Mouse (Mus musculus) kidney, adult 18-20 months (tissue): ENCODE results near the gene Smoc1.

Experiments
- DNase-seq: peaks from one replicate; pipeline ENCODE4 v3.0.0; 2021

Smoc1 gene

DNA sequence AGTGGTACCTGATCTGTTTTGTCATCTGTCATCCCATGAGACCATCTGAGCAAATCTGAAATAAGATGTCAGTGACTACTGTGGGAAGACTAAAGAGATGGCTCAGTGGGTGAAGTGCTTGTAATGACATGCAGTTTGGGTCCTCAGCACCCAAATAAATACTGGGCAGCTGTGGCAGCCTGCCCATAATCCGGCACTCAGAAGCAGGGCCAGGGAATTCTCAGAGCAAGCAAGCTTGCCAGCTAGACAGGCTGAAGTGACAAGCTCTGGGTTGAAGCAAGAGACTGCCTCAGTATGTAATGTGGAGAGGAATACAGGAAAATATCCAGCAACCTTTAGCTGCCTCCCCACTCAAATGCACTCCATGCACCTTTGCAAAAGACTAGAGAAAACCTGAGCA is 58.6 kb downstream of the Smoc1 start:
- DNase-seq: no peak

- no peak for DNase-seq
Observed at GRCm38 (mm10) chr12:81088131-81088530, 61.5 kb downstream of the Smoc1 start.

GRCm38 (mm10) chr12:81091641-81092040 is 65.0 kb downstream of the Smoc1 start:
- no peak for DNase-seq

DNA sequence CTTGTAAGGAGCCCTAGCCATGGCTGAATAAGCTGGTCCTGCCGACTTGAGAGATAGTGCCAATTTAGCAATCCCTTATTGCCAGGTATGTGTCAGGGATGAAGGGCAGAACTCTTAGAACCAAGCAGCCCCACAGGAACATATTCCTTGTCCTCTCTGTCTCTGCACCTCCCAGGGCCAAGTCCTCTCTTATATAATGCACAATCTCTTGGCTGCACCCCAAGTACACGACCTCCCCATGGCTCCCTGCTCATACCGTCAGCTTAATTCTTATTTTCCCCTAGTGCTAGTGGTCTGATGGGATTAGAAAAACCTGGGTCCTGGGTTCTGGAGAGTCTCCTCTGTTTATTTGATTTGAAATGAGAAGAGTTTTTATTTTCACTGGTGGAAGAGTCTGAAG is 66.0 kb downstream of the Smoc1 start:
- DNase-seq: no peak

- DNase-seq: no peak
Observed at GRCm38 (mm10) chr12:81093211-81093610, 66.6 kb downstream of the Smoc1 start.

GRCm38 (mm10) chr12:81094766-81095405 is 68.3 kb downstream of the Smoc1 start:
- no peak for DNase-seq

DNA sequence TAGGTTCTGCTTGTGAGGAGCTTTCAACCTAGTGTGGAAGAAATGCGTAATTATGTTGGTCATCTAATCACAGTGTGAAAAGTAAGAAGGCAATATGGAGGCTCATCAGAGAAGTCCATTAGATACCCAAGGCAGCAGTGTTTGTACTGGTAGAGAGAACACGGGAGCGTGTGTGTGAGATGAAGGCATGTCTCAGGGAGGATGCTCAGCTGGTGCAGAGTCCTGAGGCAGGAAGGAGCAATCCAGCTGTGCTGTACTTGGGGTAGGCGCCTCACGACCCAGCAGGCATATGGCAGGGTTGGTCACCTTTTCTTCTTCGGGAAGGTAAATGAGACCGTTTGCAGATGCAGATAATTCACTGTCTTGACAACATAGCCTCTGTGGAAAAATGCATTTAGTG is 70.7 kb downstream of the Smoc1 start:
- no peak for DNase-seq

- no peak for DNase-seq
Observed at GRCm38 (mm10) chr12:81097738-81098137, 71.1 kb downstream of the Smoc1 start.

- DNase-seq: no peak
Observed at GRCm38 (mm10) chr12:81099161-81099560, 72.6 kb downstream of the Smoc1 start.

- no peak for DNase-seq
Observed at GRCm38 (mm10) chr12:81101691-81102090, 75.1 kb downstream of the Smoc1 start.

DNA sequence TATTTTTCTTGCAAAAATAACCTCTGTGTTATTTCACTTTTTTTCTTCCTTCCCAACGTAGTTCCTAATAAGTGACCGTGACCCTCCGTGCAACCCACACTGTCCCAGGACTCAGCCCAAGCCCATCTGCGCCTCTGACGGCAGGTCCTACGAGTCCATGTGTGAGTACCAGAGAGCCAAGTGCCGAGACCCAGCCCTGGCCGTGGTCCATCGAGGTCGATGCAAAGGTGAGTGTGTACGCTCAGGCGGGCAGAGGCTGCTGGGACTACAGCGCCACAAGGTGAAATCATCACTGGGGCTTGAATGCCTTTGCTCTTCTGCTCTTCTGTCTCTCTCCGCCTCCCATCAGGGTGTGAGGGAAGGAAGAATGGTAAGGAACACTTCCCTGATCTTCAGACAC is 77.9 kb downstream of the Smoc1 start:
- no peak for DNase-seq

DNA sequence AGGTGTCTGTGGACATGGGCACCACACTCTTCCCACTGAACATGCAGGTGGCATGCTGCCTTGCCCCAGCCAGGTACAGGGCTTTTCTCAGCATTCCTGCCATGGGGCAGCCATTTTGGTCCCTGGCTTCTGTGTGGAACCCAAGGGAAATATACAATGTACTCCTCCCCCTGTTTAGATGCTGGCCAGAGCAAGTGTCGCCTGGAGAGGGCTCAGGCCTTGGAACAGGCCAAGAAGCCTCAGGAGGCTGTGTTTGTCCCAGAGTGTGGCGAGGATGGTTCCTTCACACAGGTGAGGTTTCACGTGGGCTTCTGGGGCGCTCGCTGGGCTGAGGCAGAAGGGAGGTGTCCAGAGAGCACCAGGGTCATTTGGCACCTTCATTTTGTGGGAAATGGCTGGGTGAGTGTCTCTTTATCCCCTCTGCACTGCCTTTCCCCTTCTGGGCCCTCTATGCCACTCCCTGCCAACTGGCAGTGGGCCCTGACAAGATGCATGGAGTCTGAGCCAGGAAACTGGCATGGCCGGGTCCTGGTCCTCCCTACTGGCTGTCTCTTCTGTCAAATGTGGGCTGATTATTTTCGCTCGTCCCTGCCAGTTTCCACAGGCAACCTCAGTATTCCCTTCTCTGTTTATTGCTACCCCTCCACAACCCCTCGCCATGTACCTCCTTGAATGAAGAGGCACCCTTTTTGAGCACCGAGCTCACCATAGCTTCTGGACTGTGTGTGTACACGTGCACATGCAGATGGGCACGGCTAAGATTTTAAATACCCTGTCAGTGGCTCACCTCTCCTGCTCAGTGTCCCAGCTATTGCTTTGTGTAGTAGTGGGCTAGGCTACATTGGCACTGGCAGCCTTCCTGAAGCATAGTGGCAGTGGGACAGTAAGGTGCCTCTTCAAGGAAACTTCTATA is 79.4 kb downstream of the Smoc1 start:
- no peak for DNase-seq

DNA sequence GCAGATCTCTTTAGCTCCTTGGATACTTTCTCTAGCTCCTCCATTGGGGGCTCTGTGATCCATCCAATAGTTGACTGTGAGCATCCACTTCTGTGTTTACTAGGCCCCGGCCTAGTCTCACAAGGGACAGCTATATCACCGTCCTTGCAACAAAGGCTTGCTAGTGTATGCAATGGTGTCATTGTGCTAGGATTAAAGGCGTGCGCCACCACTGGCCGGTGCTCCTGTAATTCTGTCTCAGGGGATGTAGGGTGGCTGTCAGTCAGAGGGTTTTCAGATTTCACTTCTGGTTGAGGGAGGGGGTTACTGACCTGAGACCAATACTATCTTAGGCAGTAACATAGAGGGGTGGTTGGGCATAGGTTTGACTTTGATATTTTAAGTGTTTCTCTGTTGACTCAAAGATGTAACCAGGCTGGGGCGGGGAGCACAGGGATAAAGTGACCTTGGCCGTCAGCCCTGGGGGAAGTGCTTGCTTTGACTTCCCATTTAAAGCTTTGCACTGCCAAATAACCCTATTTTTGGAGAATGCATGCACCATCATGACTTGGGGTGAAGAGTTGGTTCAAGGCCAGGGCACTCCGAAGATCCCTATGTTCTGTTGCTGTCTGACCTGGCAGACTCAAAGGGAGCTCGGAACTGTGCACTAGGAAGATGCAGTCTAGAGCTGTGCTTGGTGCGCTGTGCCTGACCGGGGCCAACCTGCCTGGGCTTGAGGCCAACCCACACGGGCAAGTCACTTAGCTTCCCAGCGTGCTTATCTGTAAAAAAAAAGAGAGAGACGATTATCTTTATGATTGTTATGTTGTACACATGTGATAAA is 80.9 kb downstream of the Smoc1 start:
- no peak for DNase-seq

GRCm38 (mm10) chr12:81108600-81109011 is 82.0 kb downstream of the Smoc1 start:
- no peak for DNase-seq

DNA sequence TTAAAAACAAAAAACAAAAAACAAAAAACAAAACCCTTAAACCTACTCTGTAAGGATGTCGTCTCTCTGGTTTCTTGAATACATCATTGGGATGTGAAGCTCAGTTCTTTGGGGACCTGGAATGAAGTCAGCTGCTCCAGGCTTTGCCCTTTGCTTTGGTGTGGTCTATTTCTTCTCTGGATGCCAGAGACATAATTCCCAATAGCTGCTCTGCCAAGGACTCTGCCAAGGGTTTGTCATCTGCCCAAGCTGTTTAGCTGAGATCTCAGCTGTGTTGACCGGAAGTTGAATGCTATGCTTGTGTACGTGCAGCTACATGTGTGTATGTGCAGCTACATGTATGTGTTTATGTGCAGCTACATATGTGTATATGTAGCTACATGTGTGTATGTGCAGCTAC is 83.4 kb downstream of the Smoc1 start:
- no peak for DNase-seq

- no peak for DNase-seq
Observed at GRCm38 (mm10) chr12:81112321-81112720, 85.7 kb downstream of the Smoc1 start.

DNA sequence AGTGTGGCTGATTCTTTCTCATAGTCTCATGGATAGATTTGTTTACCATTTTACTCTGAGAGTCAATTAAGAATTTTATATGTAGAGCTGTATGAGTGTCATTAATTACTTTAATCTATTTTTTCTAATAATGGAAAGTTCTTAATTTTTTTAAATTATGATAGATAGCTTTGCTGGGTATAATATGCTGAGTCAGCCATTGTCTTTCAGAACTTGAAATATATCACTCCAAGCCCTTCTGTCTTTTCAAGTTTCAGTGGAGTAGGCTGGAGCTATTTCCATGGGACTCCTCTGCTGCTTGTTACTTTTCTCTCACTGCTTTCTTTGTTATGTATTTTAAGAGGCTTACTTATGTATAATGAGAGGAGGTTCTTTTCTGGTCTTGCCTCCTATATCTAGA is 93.7 kb downstream of the Smoc1 start:
- no peak for DNase-seq

GRCm38 (mm10) chr12:81123793-81124192 is 97.2 kb downstream of the Smoc1 start:
- DNase-seq: no peak

DNA sequence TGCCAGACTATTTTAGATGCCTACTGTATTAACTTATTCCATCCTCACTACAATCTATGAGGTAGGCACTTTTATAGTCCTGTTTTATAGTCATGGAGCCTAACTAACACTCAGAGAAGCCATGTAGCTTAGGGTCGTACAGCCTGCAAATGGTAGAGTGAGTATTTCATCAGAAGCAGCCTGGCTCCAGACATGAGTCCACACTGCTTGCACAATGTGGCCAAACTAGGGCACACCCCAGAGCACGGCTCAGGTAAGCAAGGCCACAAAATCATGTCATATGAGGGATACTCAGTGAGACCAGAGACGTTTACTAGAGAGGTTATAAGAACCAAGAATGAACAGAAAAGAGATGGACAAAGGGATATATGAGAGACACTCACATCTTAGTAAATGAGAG is 100.2 kb downstream of the Smoc1 start:
- no peak for DNase-seq

- no peak for DNase-seq
Observed at GRCm38 (mm10) chr12:81128693-81129092, 102.1 kb downstream of the Smoc1 start.

GRCm38 (mm10) chr12:81130692-81131091 is 104.1 kb downstream of the Smoc1 start:
- DNase-seq: no peak

DNA sequence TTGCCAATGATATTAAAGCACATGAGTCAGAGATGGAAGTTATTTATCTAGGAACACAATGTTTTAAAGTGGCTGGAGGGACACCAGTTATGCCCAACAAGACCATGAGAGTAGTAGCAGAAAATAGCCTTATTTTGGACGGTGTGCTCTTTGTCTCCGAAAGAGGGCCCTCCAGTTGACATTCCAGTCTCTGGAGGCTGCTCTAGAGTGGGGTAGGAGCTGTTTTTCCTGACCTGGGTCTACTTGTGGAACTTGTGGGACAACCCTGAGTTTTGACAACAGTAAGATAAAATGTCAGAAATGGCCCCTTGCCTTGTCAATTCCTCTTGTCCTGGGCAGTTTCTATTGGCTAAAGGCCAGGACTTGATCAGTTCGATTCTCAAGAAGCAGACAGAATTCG is 104.5 kb downstream of the Smoc1 start:
- DNase-seq: no peak

DNA sequence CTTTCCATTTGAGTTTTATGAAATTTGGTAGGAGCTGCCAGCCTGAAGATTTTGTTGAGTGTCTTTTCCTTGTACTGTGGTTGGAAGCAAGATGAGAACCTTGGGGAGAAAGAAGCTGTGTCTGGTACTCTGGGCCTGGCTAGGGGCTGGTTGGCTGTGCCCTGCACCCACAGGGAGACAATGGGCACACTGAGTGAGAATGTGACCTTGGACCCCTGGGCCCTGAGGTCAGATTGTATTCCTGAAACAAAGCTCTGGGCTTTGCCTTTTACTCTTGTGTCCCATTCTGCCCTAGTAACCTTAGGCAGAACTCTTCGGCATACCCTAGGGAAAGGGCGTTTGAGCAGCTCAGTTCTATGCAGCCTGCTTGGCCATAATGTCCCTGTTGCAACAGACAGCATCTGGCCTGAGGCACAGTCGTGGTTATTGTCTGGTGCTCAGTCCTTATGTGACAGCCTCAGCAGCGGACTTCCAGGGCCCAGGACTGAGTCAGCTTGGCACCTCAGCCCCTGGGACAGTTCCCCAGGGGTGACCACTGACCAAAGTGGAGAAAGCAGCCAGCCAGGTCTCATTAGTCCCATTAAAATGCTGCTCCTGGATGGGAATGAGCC is 106.6 kb downstream of the Smoc1 start:
- DNase-seq: no peak
